Mouse (Mus musculus) ES-CJ7 (cell line): ENCODE results near the gene Klrd1.
"Not testable (repeated sequence)": the region's sequence is repeated elsewhere in the genome, so short reads cannot be mapped to it uniquely, and the experiment has no call there.

ENCODE experiments used
- DNase-seq: peaks from one replicate; pipeline ENCODE4 v3.0.0; 2011; ENCODE audit warnings: low read depth, low spot score

The Klrd1 gene

GRCm38 (mm10) chr6:129591508-129591907 lies at the start of gene Klrd1:
Gene Klrd1, plus strand, starts transcription at chr6:129591782.
- no peak for DNase-seq

DNA sequence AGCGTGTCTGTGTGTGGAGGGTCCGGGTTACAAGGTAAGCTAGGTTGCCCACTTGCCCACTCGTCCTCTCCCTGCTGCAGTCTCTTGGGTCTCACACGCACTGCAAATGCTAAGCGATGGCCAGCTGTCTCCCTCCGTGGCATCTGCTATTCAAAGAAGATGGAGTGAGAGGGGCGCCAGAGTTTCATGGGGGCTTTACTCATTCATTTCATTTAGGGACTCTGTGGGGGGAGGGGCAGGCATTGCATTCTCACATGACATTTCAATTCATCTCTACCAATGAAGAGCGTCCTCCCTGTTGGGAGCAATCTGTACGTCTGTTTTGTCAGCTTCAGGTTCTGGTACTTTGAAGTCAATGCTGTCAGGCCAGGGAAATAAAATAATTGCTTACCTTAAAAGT lies 49.7 kb upstream of the Klrd1 start:
- DNase-seq: no peak

DNA sequence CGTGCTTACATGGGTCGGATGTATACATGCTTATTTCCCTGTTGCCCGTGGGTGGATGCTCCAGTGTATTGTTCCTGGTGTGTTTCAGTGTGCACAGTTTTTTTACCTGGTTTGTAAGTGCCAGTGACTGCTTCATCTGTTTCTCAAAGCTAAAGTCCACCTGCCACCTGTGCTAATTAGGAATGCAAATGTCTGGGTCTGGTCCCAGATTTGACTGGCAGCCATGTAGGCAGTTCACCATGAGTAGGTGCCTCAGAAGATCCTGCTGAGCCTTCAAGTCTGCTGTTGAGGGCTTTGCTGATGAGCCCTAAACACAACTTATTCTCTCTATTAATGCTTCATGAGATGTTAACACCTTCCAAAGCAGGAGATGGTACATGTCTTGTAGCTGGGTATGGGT lies 49.0 kb upstream of the Klrd1 start:
- DNase-seq: no peak

GRCm38 (mm10) chr6:129543709-129544606 lies 47.6 kb upstream of the Klrd1 start:
- peak; percentile 73 for DNase-seq

DNA sequence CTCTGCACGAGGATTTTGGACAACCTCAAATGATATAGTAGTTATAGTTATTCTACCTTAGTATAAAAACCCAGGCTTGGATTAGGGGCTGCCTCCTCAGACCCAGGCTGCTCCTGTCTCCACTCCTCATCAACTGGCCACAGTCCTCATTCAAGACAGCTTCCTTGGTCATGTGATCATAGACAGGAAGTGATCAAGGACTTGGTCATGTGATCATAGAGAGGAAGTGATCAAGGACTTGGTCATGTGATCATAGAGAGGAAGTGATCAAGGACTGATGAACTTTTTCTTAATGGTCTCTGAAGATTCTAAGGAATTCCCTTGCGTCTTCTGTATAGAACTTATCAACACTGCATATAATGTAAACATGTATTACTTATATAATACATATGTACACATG lies 44.3 kb upstream of the Klrd1 start:
- DNase-seq: no peak

DNA sequence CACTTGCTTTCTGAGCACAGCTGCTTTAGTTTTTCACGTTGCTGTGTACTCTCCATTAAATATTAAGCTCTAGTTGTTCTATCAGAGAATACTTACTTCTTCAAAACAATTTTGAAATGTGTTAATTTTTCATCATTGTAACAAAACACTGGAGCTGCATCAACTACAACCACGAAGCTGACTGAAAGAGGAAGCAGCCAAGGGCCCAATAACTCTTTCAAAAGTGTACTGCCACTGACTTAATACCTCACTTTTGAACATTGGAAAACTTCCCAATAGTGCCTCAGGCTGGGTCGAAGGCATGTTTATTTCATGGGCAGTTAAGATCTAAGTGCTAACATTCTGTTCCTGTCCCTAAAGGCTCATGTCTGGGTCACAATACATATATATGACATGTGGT lies 43.6 kb upstream of the Klrd1 start:
- no peak for DNase-seq

DNA sequence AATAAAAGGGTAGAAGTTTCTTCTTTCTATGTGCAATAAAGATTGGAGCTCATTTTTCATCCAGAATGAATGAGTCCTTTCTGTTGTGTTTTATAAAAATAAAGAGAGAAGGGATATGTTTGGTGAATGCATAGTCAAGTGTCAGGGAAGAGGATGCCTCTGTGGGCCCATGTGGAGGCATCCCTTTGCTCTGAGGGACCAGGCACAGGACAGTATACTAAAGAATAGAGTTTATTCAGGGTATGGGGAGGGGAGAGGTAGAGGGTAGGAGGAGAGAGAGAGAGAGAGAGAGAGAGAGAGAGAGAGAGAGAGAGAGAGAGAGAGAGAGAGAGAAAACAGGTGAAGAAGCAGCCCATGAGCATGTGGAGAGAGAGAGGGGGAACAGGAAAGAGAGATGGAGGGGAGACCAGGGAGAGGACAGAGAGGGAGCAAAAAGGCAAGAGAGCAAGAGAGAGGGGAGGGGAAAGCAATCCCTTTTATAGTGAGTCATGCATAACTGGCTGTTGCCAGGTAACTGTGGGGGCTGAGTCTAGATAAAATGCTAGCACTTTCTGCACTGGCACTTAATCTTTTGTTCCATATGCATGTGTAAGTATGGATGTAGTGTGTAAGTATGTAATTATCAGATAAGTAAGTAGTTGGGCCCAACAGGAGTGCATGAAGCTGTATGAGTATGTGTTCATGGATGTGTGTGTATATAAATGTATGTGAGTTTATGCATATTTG lies 34.1 kb upstream of the Klrd1 start:
- no peak for DNase-seq

GRCm38 (mm10) chr6:129558946-129559640 lies 32.5 kb upstream of the Klrd1 start:
- peak; percentile 79 for DNase-seq

GRCm38 (mm10) chr6:129559641-129560027 lies 31.9 kb upstream of the Klrd1 start:
- DNase-seq: no peak

DNA sequence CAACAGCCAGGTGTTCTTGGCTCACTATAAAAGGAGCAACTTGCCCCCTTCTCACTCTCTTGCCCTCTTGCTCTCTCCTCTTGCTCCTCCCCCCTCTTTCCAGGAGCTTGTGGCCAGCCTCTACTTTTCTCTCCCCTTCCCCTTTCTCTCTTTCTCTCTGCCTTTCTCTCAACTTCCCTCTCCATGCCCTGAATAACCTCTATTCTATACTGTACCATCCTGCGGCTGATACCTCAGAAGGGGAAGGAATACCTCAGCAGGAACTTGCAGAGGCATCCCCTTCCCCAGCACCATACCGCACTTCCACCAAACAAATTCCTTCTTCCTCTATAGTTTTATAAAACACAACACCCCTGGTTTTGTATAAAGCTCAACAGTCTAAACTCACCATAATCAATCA lies 26.3 kb upstream of the Klrd1 start:
- DNase-seq: no peak

GRCm38 (mm10) chr6:129575315-129575714 lies 16.3 kb upstream of the Klrd1 start:
- DNase-seq: peak; percentile 13

GRCm38 (mm10) chr6:129577605-129578004 lies 14.0 kb upstream of the Klrd1 start, which contains the start of gene Klre1:
Gene Klre1, plus strand, starts transcription at chr6:129577905.
- no peak for DNase-seq

DNA sequence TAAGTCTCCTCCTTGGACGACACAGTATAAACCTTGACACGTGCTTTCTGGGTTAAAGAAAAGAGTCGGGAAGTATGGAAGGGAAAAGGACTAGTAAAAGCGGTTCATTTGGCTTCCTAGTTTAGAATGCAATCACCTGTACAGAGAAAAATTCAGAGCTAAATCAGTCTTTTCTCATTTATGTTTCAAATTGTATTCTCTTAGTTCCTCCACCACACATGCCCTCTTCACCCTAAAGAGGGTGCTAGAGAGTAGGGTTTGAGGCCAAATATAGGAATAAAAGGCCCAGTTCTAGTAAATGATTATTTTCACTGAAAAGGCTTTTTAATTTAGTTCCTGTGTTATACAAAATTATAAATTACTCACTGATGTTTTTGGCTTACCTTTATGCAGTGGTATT lies 10.3 kb upstream of the Klrd1 start:
- DNase-seq: no peak

DNA sequence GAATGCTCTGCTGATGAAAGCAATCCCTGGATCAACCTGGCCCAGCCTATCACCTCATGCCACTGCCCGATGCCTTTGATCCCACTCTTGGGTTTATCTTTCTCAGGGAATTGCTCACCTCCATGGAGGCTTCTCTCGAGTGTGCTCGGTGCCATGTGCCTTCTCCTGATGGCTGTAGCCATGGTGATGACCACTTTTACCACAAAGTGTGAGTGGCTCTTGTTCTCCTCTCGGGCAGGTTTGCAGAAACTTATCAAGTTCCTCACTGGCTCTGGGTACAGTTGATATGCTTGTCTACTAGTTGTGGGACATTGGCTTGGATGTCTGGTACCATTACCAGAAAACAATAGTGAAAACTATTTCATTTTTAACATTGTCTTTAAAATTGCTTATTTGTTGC lies 9.7 kb upstream of the Klrd1 start:
- DNase-seq: no peak

DNA sequence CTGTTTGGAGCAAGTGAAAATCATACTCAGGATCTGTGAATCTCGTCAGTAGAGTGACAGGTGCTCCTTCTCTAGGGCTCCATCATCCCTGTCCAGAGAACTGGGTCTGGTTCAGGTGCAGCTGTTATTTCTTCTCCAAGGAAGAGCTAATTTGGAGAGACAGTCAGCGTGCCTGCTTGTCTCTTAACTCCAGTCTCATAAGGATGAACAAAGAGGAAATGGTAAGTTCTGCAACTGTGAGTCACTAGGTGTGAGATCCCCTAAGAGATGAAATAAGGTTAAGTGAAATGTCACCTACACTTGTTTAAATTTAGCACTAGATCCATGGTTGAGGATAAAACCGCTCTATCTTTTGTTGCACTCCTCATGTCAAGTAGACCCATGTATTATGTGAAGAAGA lies 8.6 kb upstream of the Klrd1 start:
- DNase-seq: no peak

DNA sequence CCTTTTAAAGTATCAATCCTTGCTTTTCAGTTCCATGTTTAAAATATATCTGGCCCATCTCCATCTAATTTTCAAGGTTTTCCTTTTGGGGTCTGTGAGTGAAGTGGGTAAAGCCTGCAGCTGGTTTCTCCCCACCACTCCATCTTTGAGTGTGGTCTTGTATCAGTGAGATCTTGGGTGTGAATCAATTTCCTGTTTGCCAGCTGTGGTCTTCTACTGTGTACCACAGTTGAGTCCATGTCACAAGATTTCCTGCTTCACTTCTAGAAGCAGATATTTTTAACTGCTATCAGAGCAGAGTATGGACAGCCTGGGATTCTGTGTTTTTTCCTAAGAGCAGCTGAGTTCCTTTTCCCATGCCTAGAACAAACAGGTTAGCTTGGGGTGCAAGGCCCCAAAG lies 16.8 kb downstream of the Klrd1 start:
- no peak for DNase-seq

- no peak for DNase-seq
Observed at GRCm38 (mm10) chr6:129623735-129624134, 32.2 kb downstream of the Klrd1 start, which contains the start of gene Klrk1. Gene Klrk1, minus strand, starts transcription at chr6:129623864.

DNA sequence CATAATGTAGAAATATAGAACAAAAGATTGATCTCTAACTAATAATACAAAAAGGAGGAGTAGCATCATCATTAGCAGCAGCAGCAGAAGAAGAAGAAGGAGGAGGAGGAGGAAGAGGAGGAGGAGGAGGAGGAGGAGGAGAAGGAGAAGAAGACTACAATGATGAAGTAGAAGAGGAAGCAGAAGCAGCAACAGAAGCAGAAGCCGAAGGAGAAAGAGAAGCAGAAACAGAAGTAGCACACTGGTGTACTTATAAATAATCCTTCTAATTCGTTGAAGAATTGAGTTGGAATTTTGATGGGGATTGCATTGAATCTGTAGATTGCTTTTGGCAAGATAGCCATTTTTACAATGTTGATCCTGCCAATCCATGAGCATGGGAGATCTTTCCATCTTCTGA lies 39.5 kb downstream of the Klrd1 start:
- not testable (repeated sequence) for DNase-seq

DNA sequence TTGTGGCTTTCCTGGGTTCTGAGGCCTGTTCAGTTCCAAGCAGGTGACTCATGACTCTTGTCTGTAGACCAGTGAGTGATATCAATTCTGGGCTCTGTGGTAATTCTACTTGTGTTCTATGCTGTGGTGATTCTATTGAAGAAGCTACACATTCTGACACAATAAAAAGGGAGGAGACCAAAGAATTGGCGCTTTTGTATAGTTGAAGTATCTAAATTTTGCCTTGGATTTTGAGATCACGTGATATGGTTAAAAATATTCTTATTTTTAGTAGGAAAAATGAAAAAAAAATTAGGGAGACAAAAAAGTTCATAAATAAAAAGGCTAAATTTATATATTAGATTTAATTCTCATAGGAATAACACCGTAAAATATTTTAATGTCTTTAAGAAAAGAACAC lies 51.7 kb downstream of the Klrd1 start, which contains the start of gene Klrc3:
Klrc3 (minus strand) TSS at position 101 of the 400 bp plus-strand sequence.
- DNase-seq: not testable (repeated sequence)

GRCm38 (mm10) chr6:129644054-129644453 lies 52.5 kb downstream of the Klrd1 start:
- not testable (repeated sequence) for DNase-seq
